Mouse (Mus musculus): ENCODE results near the gene Hemgn. TPM values are rescaled to one million over a fixed set of nuclear protein-coding genes. Genes with fewer than 3 reads are reported as not detected.
A peak's percentile ranks its signal among the peaks of the same experiment; 100 is the strongest.

The Hemgn gene
- polyA plus RNA-seq, 1 experiment from 2014 or later = 0.73 TPM

GRCm38 (mm10) chr4:46451240-46451757 is 38.0 kb upstream of the Hemgn start:
- Histone ChIP-seq H3K27ac (ENCODE audit: low read depth, low read length) (peak overlapping the region; percentile 99), H3K4me3 (ENCODE audit: low read length) (peak overlapping the region; percentile 96), H3K9ac (ENCODE audit: low read depth, low read length) (peak overlapping the region; percentile 100), H3K4me2 (replicated peaks; ENCODE audit: low read depth, low read length) (peak overlapping the region; percentile 82), H3K9me3 (ENCODE audit: control insufficient read depth, low read length) (no peaks in the 10 kb centered on the region), H3K36me3 (ENCODE audit: control insufficient read depth, insufficient read depth, low read length) (peaks cover 2% of the 10 kb centered on the region; the same call in 1 of the 2 replicates), H3K4me1 (ENCODE audit: control insufficient read depth, insufficient read depth, low read length) (peaks cover 19% of the 10 kb centered on the region), H3K27me3 (ENCODE audit: control insufficient read depth, insufficient read depth, low read length) (no peaks in the 10 kb centered on the region)
- under 1% methylated on average over 49 of the region's 70 CpGs for WGBS
- peak; percentile 25 for ATAC-seq (ENCODE audit: low FRiP score, low TSS enrichment)

- Histone ChIP-seq H3K9me3 (ENCODE audit: control insufficient read depth, low read length) (no peaks in the 10 kb centered on the region), H3K9ac (ENCODE audit: low read depth, low read length) (peak within 1 kb of the TSS; percentile 100), H3K4me2 (replicated peaks; ENCODE audit: low read depth, low read length) (peak within 1 kb of the TSS; percentile 82), H3K27me3 (ENCODE audit: control insufficient read depth, insufficient read depth, low read length) (no peaks in the 10 kb centered on the region), H3K4me1 (ENCODE audit: control insufficient read depth, insufficient read depth, low read length) (peaks cover 16% of the 10 kb centered on the region), H3K36me3 (ENCODE audit: control insufficient read depth, insufficient read depth, low read length) (no peaks in the 10 kb centered on the region), H3K27ac (ENCODE audit: low read depth, low read length) (peak within 1 kb of the TSS; percentile 99), H3K4me3 (ENCODE audit: low read length) (peak within 1 kb of the TSS; percentile 96)
- under 1% methylated on average over 49 of the region's 66 CpGs for WGBS
- ATAC-seq (ENCODE audit: low FRiP score, low TSS enrichment) = peak; percentile 97
These were observed 37.3 kb upstream of the Hemgn start, which contains the start of gene Anp32b for GRCm38 (mm10) chr4:46450519-46451131. Gene Anp32b (plus strand): TSS chr4:46450902.

GRCm38 (mm10) chr4:46450020-46450518 is 36.8 kb upstream of the Hemgn start:
- peak overlapping the region; percentile 58 for H3K4me2 ChIP-seq (replicated peaks; ENCODE audit: low read depth, low read length)
- no peaks in the 10 kb centered on the region for H3K9me3 ChIP-seq (ENCODE audit: control insufficient read depth, low read length)
- H3K4me1 ChIP-seq (ENCODE audit: control insufficient read depth, insufficient read depth, low read length) = peaks cover 11% of the 10 kb centered on the region
- no peak for ATAC-seq (ENCODE audit: low FRiP score, low TSS enrichment)
- no peaks in the 10 kb centered on the region for H3K27me3 ChIP-seq (ENCODE audit: control insufficient read depth, insufficient read depth, low read length)
- H3K9ac ChIP-seq (ENCODE audit: low read depth, low read length) = peak overlapping the region; percentile 100
- H3K4me3 ChIP-seq (ENCODE audit: low read length) = peak overlapping the region; percentile 96
- H3K36me3 ChIP-seq (ENCODE audit: control insufficient read depth, insufficient read depth, low read length) = no peaks in the 10 kb centered on the region
- peak overlapping the region; percentile 99 for H3K27ac ChIP-seq (ENCODE audit: low read depth, low read length)
- WGBS = 31% methylated on average over 7 of the region's 7 CpGs

DNA sequence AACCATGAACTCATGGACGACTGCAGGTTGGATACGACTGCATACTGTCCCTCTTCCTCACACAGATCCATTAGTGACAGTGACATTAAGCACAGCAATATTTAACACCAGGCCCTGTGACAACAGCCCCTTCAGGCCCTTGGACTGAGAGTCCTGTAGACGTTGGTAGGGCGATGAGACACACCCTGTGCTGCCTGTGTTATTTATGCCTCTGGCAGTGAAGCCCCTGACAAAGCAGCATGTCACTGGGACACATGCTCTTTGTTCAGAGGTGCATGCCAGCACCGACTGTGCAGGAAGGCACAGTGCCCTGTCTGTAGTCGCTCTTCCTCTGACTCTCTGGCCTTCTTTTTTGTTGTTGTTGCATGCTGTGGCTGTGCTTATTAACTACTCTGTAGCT is 35.6 kb upstream of the Hemgn start:
- 58% methylated on average over 6 of the region's 6 CpGs for WGBS
- Histone ChIP-seq H3K9ac (ENCODE audit: low read depth, low read length) (no peak overlapping the region), H3K4me1 (ENCODE audit: control insufficient read depth, insufficient read depth, low read length) (peaks cover 9% of the 10 kb centered on the region), H3K27me3 (ENCODE audit: control insufficient read depth, insufficient read depth, low read length) (no peaks in the 10 kb centered on the region), H3K4me2 (replicated peaks; ENCODE audit: low read depth, low read length) (no peak overlapping the region), H3K4me3 (ENCODE audit: low read length) (no peak overlapping the region), H3K36me3 (ENCODE audit: control insufficient read depth, insufficient read depth, low read length) (no peaks in the 10 kb centered on the region), H3K9me3 (ENCODE audit: control insufficient read depth, low read length) (no peaks in the 10 kb centered on the region), H3K27ac (ENCODE audit: low read depth, low read length) (no peak overlapping the region)
- ATAC-seq (ENCODE audit: low FRiP score, low TSS enrichment) = no peak

DNA sequence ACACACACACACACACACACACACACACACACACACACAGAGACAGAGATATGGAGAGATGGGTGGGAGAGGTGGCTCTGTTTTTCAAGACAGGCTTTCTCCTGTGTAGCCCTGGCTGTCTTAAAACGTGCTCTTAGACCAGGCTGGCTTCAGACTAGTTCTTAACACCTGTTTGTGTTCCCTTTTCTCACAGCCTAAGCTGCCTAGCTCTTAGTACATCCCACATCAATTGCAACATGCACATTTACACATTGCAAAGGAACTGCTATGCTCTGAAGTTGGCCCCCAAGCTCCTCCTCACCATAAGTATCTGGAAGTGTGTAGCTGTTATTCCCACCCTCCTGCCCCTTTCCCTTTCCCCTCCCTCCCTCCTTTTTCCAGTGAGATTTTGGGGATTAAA is 34.2 kb upstream of the Hemgn start:
- Histone ChIP-seq H3K9ac (ENCODE audit: low read depth, low read length) (no peak overlapping the region), H3K4me3 (ENCODE audit: low read length) (no peak overlapping the region), H3K4me1 (ENCODE audit: control insufficient read depth, insufficient read depth, low read length) (no peaks in the 10 kb centered on the region), H3K9me3 (ENCODE audit: control insufficient read depth, low read length) (no peaks in the 10 kb centered on the region), H3K36me3 (ENCODE audit: control insufficient read depth, insufficient read depth, low read length) (no peaks in the 10 kb centered on the region), H3K27ac (ENCODE audit: low read depth, low read length) (no peak overlapping the region), H3K4me2 (replicated peaks; ENCODE audit: low read depth, low read length) (no peak overlapping the region), H3K27me3 (ENCODE audit: control insufficient read depth, insufficient read depth, low read length) (no peaks in the 10 kb centered on the region)
- no peak for ATAC-seq (ENCODE audit: low FRiP score, low TSS enrichment)
- 76% methylated on average over 1 of the region's 1 CpGs for WGBS

DNA sequence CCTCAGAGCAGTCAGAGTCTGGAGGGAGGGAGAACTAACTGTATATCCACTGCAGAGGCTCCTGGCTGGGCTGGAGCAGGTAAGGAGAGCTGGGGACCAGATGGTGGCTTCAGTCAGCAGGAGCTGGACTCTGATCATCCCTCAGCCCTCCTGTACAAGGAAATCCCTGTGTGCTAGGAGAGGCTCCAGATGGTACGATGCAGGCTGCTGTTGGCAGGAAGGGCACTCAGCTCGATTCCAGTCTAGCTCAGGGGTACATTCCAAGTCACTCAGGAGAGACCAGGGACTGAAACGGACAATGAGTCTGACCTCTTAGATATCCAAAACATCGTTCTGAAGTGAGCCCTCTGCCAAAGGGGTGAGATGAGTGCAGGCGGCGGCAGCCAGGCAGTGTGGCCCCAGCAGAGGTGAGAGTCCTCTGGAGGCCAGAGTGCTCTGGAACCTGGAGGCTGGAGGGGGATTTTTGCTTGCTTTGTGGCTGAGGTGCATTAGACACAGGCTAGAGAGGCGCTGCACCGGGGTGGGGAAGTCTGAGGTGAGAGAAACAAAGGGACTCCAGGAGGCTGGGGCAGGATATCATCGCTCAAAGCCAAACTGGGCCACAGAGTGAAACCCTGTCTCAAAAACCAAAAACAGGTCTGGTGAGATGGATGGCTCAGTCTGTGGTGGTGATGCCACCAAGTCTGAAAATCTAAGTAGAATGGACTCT is 32.1 kb upstream of the Hemgn start:
- no peak overlapping the region for H3K9ac ChIP-seq (ENCODE audit: low read depth, low read length)
- H3K27me3 ChIP-seq (ENCODE audit: control insufficient read depth, insufficient read depth, low read length) = no peaks in the 10 kb centered on the region
- H3K27ac ChIP-seq (ENCODE audit: low read depth, low read length) = no peak overlapping the region
- no peaks in the 10 kb centered on the region for H3K4me1 ChIP-seq (ENCODE audit: control insufficient read depth, insufficient read depth, low read length)
- no peaks in the 10 kb centered on the region for H3K9me3 ChIP-seq (ENCODE audit: control insufficient read depth, low read length)
- 38% methylated on average over 9 of the region's 9 CpGs for WGBS
- H3K4me2 ChIP-seq (replicated peaks; ENCODE audit: low read depth, low read length) = no peak overlapping the region
- ATAC-seq (ENCODE audit: low FRiP score, low TSS enrichment) = no peak
- no peak overlapping the region for H3K4me3 ChIP-seq (ENCODE audit: low read length)
- no peaks in the 10 kb centered on the region for H3K36me3 ChIP-seq (ENCODE audit: control insufficient read depth, insufficient read depth, low read length)

GRCm38 (mm10) chr4:46442501-46442900 is 29.2 kb upstream of the Hemgn start:
- no peak overlapping the region for H3K27ac ChIP-seq (ENCODE audit: low read depth, low read length)
- H3K4me3 ChIP-seq (ENCODE audit: low read length) = no peak overlapping the region
- H3K9me3 ChIP-seq (ENCODE audit: control insufficient read depth, low read length) = no peaks in the 10 kb centered on the region
- H3K36me3 ChIP-seq (ENCODE audit: control insufficient read depth, insufficient read depth, low read length) = no peaks in the 10 kb centered on the region
- no peaks in the 10 kb centered on the region for H3K27me3 ChIP-seq (ENCODE audit: control insufficient read depth, insufficient read depth, low read length)
- H3K4me1 ChIP-seq (ENCODE audit: control insufficient read depth, insufficient read depth, low read length) = no peaks in the 10 kb centered on the region
- no peak overlapping the region for H3K9ac ChIP-seq (ENCODE audit: low read depth, low read length)
- WGBS = 52% methylated on average over 4 of the region's 4 CpGs
- H3K4me2 ChIP-seq (replicated peaks; ENCODE audit: low read depth, low read length) = no peak overlapping the region
- no peak for ATAC-seq (ENCODE audit: low FRiP score, low TSS enrichment)

DNA sequence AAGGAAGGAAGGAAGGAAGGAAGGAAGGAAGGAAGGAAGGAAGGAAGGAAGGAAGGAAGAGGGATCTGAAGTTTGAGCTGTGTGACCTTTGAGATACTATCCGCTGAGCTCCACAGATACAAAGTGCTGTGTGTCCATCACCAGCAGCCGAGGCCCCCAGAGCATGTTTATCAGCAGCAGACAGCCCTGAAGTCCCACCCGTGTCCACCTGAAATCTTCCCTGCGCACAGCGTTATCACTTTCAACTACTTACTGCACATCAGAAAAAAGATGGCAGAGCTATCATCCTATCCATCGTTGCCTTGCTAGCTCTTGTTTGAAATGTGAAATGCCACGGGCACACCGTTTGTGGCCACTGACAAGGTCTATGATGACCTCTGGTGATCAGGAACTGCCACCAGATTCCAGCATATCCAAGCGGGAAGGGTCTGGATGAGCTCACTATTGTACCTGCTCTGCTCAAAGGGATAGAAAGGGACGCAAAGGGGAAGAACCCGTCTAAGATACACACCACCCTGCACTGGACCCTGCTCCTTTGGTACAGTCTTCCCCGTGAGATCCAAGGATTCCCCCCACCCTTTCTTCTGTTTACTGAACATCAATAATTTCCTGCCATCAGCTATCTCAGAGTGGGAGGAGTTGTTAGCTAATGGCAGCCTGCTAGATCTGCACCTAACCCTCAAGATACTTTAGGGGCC is 19.2 kb upstream of the Hemgn start:
- ATAC-seq (ENCODE audit: low FRiP score, low TSS enrichment) = no peak
- Histone ChIP-seq H3K27me3 (ENCODE audit: control insufficient read depth, insufficient read depth, low read length) (no peaks in the 10 kb centered on the region), H3K27ac (ENCODE audit: low read depth, low read length) (no peak overlapping the region), H3K36me3 (ENCODE audit: control insufficient read depth, insufficient read depth, low read length) (no peaks in the 10 kb centered on the region), H3K4me3 (ENCODE audit: low read length) (no peak overlapping the region), H3K4me1 (ENCODE audit: control insufficient read depth, insufficient read depth, low read length) (no peaks in the 10 kb centered on the region), H3K9me3 (ENCODE audit: control insufficient read depth, low read length) (no peaks in the 10 kb centered on the region), H3K9ac (ENCODE audit: low read depth, low read length) (no peak overlapping the region), H3K4me2 (replicated peaks; ENCODE audit: low read depth, low read length) (no peak overlapping the region)
- WGBS = 83% methylated on average over 12 of the region's 12 CpGs

Data from kidney, embryonic 14.5 days (tissue).